ENCODE assay signal across 9 mouse cellular contexts in the genomic region with DNA sequence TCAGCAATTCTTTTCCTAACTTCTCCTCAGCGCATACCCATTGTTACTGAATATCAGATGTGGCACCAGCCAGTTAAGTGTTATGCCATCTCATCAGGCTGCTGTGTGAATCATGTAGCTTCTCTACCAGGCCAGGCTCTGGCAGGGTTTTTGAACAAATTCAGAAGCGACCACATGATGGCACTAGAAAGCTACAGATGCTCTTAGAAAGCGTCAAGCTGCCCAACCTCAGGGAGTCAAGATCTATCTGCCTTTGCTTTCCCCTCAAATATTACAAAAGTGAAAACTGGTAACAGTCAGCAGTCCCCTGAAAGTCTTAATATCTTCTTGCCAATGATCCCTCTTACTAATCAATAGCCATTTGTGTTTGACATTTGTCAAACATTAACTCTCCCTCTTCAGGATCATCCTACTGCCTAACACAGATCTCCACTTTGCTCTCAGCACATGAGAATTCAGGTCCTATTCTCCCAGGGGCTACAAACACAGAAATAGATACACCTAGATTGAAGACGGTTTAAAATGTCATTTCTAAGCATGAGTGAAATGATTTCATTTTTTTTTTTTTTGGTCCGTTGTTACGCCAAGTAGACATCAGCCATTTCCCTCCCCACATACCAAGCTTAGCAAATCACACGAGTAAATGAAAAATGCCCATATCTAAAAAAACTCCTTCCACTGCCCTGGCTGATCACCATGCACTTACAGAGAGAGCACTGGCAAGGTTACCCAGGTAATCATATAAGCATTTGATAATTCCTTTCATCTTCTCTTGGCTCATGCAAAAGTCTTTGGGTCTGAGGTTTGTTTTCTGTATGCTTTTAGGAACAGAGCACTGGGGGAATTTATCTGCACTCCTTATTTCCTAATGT.
DNase-seq lines count a peak whose midpoint lies in the region; ATAC-seq and TF ChIP-seq lines count a peak whose summit lies in the region.
"Had no signal": no experiment of that assay in that cellular context is flagged by ENCODE, and none has a peak within 500 bp of the region (broad histone marks: within the 10 kb centered on the region; RNA-seq: fewer than 3 reads in every experiment).

No protein-coding gene starts in this region.

- H3K36me3 ChIP-seq in ES-E14 (ENCODE audit: control insufficient read depth, insufficient read depth, low read length, poor library complexity, severe bottlenecking) = no peaks in the 10 kb centered on the region
- no peaks in the 10 kb centered on the region for H3K36me3 ChIP-seq in hindbrain, embryonic 11.5 days (ENCODE audit: control insufficient read depth, insufficient read depth, low read length)
- no peaks in the 10 kb centered on the region for H3K36me3 ChIP-seq in lung, embryonic 16.5 days (ENCODE audit: control insufficient read depth, insufficient read depth, low read length)
- H3K36me3 ChIP-seq: heart, embryonic 13.5 days had no signal

- 61% methylated on average over 7 of the region's 7 CpGs for WGBS in hindbrain, embryonic 11.5 days
- WGBS in lung, embryonic 16.5 days = 39% methylated on average over 7 of the region's 7 CpGs

- peak; percentile 66; the same call in 1 of the 2 replicates for ATAC-seq in erythroblast, adult 5-6 weeks (replicated peaks; ENCODE audit: low FRiP score, poor library complexity, severe bottlenecking)
- ATAC-seq in hindbrain, embryonic 11.5 days (ENCODE audit: low FRiP score) = peak; percentile 58
- peak; percentile 65; the same call in 1 of the 2 replicates for ATAC-seq in lung, embryonic 16.5 days (ENCODE audit: low read depth)

- H3K9me3 ChIP-seq in ES-E14 (ENCODE audit: control insufficient read depth, insufficient read depth, low read depth, low read length) = no peaks in the 10 kb centered on the region
- no peaks in the 10 kb centered on the region for H3K9me3 ChIP-seq in hindbrain, embryonic 11.5 days (ENCODE audit: control insufficient read depth, low read length)
- no peaks in the 10 kb centered on the region for H3K9me3 ChIP-seq in lung, embryonic 16.5 days (ENCODE audit: control insufficient read depth, low read length)
- H3K9me3 ChIP-seq: heart, embryonic 13.5 days had no signal

- H3K4me3 ChIP-seq in ES-E14 (ENCODE audit: insufficient read depth in 1 of 2, low read depth in 1 of 2, low read length in 2 of 2, poor library complexity in 1 of 2, severe bottlenecking in 1 of 2) = no peak overlapping the region
- H3K4me3 ChIP-seq in hindbrain, embryonic 11.5 days (ENCODE audit: low read depth, low read length) = no peak overlapping the region
- H3K4me3 ChIP-seq in lung, embryonic 16.5 days (ENCODE audit: low read length) = no peak overlapping the region
- H3K4me3 ChIP-seq: heart, embryonic 13.5 days had no signal

- no peaks in the 10 kb centered on the region for H3K27me3 ChIP-seq in hindbrain, embryonic 11.5 days (ENCODE audit: control insufficient read depth, insufficient read depth, low read length)
- no peaks in the 10 kb centered on the region for H3K27me3 ChIP-seq in lung, embryonic 16.5 days (ENCODE audit: control insufficient read depth, insufficient read depth, low read depth, low read length)
- H3K27me3 ChIP-seq: heart, embryonic 13.5 days had no signal

- peak; percentile 25 for DNase-seq in ES-E14 (ENCODE audit: low read depth, low spot score)
- peak; percentile 48 for DNase-seq in adrenal gland, postnatal 25 days
- peak; percentile 73 for DNase-seq in hindbrain, embryonic 11.5 days (ENCODE audit: low spot score)
- DNase-seq in layer of hippocampus, postnatal 10 days (ENCODE audit: low spot score in 2 of 2) = peak; percentile 60 to 73
- peak; percentile 82 for DNase-seq in retina, embryonic 14.5 days (ENCODE audit: low spot score)
- peak; percentile 34 for DNase-seq in yolk sac, embryonic 10.5 days (ENCODE audit: low spot score)

- in situ Hi-C loops in ES-E14 (cut with MboI; ENCODE audit: low sequenced_read_pairs in 2 of 2, unreplicated experiment in 2 of 2) = no loop called here

- no peak overlapping the region for H3K27ac ChIP-seq in ES-E14 (ENCODE audit: insufficient read depth, low read depth, low read length, poor library complexity, severe bottlenecking)
- no peak overlapping the region for H3K27ac ChIP-seq in hindbrain, embryonic 11.5 days (ENCODE audit: low read depth, low read length)
- no peak overlapping the region for H3K27ac ChIP-seq in lung, embryonic 16.5 days (ENCODE audit: low read length)
- H3K27ac ChIP-seq: heart, embryonic 13.5 days had no signal

- no peak overlapping the region for H3K4me2 ChIP-seq in hindbrain, embryonic 11.5 days (replicated peaks; ENCODE audit: low read depth, low read length)
- H3K4me2 ChIP-seq in lung, embryonic 16.5 days (ENCODE audit: low read depth, low read length) = no peak overlapping the region
- H3K4me2 ChIP-seq: heart, embryonic 13.5 days had no signal

- no peaks in the 10 kb centered on the region for H3K4me1 ChIP-seq in ES-E14 (ENCODE audit: control insufficient read depth in 2 of 2, insufficient read depth in 2 of 2, low read length in 2 of 2, poor library complexity in 1 of 2)
- no peaks in the 10 kb centered on the region for H3K4me1 ChIP-seq in hindbrain, embryonic 11.5 days (replicated peaks; ENCODE audit: control insufficient read depth, insufficient read depth, low read length)
- H3K4me1 ChIP-seq in lung, embryonic 16.5 days (replicated peaks; ENCODE audit: control insufficient read depth, insufficient read depth, low read length) = no peaks in the 10 kb centered on the region

- H3K9ac ChIP-seq in ES-E14 (ENCODE audit: insufficient read depth, low read depth, low read length, poor library complexity, severe bottlenecking) = no peak overlapping the region
- H3K9ac ChIP-seq in hindbrain, embryonic 11.5 days (ENCODE audit: low read depth, low read length) = no peak overlapping the region
- H3K9ac ChIP-seq in lung, embryonic 16.5 days (ENCODE audit: low read length) = no peak overlapping the region
- H3K9ac ChIP-seq: heart, embryonic 13.5 days had no signal

TF ChIP-seq in ES-E14, 5 proteins besides CTCF, POLR2A, EP300 and RAD21:
- 0 out of 2 replicates have a peak, but pooled peaks have one; percentile 69 for TF ChIP-seq ZC3H11A (IDR thresholded peaks at IDR 0.05; ENCODE audit: borderline replicate concordance, low read depth, low read length)
- no peak for TF ChIP-seq ZNF384 (IDR thresholded peaks at IDR 0.05; ENCODE audit: low read depth, low read length)

Comparison
In these comparisons a context has a peak if more than half of its experiments do, and no peak if none do; other contexts are left out.
1. DNase-seq: peak in every context shown above with its lines; median percentile 82 in retina, embryonic 14.5 days; 73 in hindbrain, embryonic 11.5 days; 66 in layer of hippocampus, postnatal 10 days; 48 in adrenal gland, postnatal 25 days; 34 in yolk sac, embryonic 10.5 days; 25 in ES-E14.